In the genomic region with DNA sequence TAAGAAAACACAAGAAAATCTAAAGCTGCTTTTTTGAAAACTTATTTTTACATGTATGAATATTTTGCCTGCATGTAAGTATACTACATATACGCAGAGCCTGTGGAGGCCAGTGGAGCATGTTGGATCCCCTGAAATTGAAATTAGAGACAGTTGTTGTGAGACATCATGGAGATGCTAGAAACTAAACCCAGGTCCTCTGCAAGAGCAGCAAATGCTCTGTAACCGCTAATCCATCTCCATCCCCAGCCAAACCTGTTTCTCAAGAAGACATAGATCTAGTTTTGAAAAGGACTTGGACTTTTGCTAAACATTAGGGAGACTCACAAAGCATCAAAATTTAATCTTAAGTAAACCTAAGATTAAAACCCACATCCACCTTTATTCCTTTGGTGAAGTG, we compare ENCODE assay signal across 17 mouse cellular contexts. TPM values are rescaled to one million over a fixed set of nuclear protein-coding genes. Genes with fewer than 3 reads are reported as not detected.
DNase-seq lines count a peak whose midpoint lies in the region; ATAC-seq lines count a peak whose summit lies in the region.
"Had no signal": no experiment of that assay in that cellular context is flagged by ENCODE, and none has a peak within 500 bp of the region (broad histone marks: within the 10 kb centered on the region; RNA-seq: fewer than 3 reads in every experiment).

No protein-coding gene starts in this region.

- H3K27ac ChIP-seq in midbrain, embryonic 11.5 days (ENCODE audit: low read depth, low read length): peak overlapping the region; percentile 42; the same call in 1 of the 2 replicates
- H3K27ac ChIP-seq in midbrain, embryonic 13.5 days: no peak overlapping the region
- peak overlapping the region; percentile 44 for H3K27ac ChIP-seq in forebrain, embryonic 13.5 days
- peak overlapping the region; percentile 49; the same call in 1 of the 2 replicates for H3K27ac ChIP-seq in stomach, embryonic 15.5 days
- H3K27ac ChIP-seq: kidney, postnatal 0 days had no signal

- no peak overlapping the region for H3K9ac ChIP-seq in midbrain, embryonic 11.5 days (ENCODE audit: low read length)
- H3K9ac ChIP-seq in midbrain, embryonic 13.5 days (replicated peaks): no peak overlapping the region
- no peak overlapping the region for H3K9ac ChIP-seq in forebrain, embryonic 13.5 days
- no peak overlapping the region for H3K9ac ChIP-seq in stomach, embryonic 15.5 days

- intact Hi-C loops in left cerebral cortex, postnatal 25 days (cut with DNase I): no loop called here

- no peak overlapping the region for H3K4me3 ChIP-seq in midbrain, embryonic 11.5 days (ENCODE audit: low read depth, low read length)
- H3K4me3 ChIP-seq in midbrain, embryonic 13.5 days (replicated peaks): no peak overlapping the region
- no peak overlapping the region for H3K4me3 ChIP-seq in forebrain, embryonic 13.5 days
- H3K4me3 ChIP-seq in stomach, embryonic 15.5 days (replicated peaks): no peak overlapping the region

- H3K36me3 ChIP-seq in midbrain, embryonic 11.5 days (ENCODE audit: control insufficient read depth, insufficient read depth, low read length): no peaks in the 10 kb centered on the region
- no peaks in the 10 kb centered on the region for H3K36me3 ChIP-seq in midbrain, embryonic 13.5 days
- H3K36me3 ChIP-seq in forebrain, embryonic 13.5 days (ENCODE audit: poor library complexity, severe bottlenecking): no peaks in the 10 kb centered on the region
- no peaks in the 10 kb centered on the region for H3K36me3 ChIP-seq in stomach, embryonic 15.5 days

- H3K4me1 ChIP-seq in midbrain, embryonic 11.5 days (ENCODE audit: control insufficient read depth, insufficient read depth, low read length): peaks cover 23% of the 10 kb centered on the region
- peaks cover 17% of the 10 kb centered on the region for H3K4me1 ChIP-seq in midbrain, embryonic 13.5 days (replicated peaks)
- peaks cover 30% of the 10 kb centered on the region for H3K4me1 ChIP-seq in forebrain, embryonic 13.5 days
- H3K4me1 ChIP-seq in stomach, embryonic 15.5 days: 0 out of 2 replicates have a peak, but pooled peaks cover 3% of the 10 kb centered on the region

- H3K4me2 ChIP-seq in midbrain, embryonic 11.5 days: no peak overlapping the region
- no peak overlapping the region for H3K4me2 ChIP-seq in midbrain, embryonic 13.5 days (replicated peaks)
- no peak overlapping the region for H3K4me2 ChIP-seq in forebrain, embryonic 13.5 days
- H3K4me2 ChIP-seq in stomach, embryonic 15.5 days: no peak overlapping the region

- H3K9me3 ChIP-seq in midbrain, embryonic 11.5 days (ENCODE audit: control insufficient read depth, low read length): no peaks in the 10 kb centered on the region
- H3K9me3 ChIP-seq in midbrain, embryonic 13.5 days: 0 out of 2 replicates have a peak, but pooled peaks cover 2% of the 10 kb centered on the region
- H3K9me3 ChIP-seq in forebrain, embryonic 13.5 days (replicated peaks): no peaks in the 10 kb centered on the region
- H3K9me3 ChIP-seq in stomach, embryonic 15.5 days: no peaks in the 10 kb centered on the region

- ATAC-seq in midbrain, embryonic 11.5 days (ENCODE audit: low FRiP score): peak; percentile 45; the same call in 1 of the 2 replicates
- no peak for ATAC-seq in midbrain, embryonic 13.5 days
- ATAC-seq in forebrain, embryonic 13.5 days: no peak
- no peak for ATAC-seq in stomach, embryonic 15.5 days (ENCODE audit: insufficient read depth, low FRiP score, low read depth)

- WGBS in midbrain, embryonic 11.5 days: 38% methylated on average over 2 of the region's 2 CpGs
- WGBS in midbrain, embryonic 13.5 days: 44% methylated on average over 2 of the region's 2 CpGs
- 34% methylated on average over 2 of the region's 2 CpGs for WGBS in forebrain, embryonic 13.5 days
- 73% methylated on average over 2 of the region's 2 CpGs for WGBS in stomach, embryonic 15.5 days

- no peaks in the 10 kb centered on the region for H3K27me3 ChIP-seq in midbrain, embryonic 11.5 days (ENCODE audit: control insufficient read depth, insufficient read depth, low read length)
- no peaks in the 10 kb centered on the region for H3K27me3 ChIP-seq in midbrain, embryonic 13.5 days
- H3K27me3 ChIP-seq in forebrain, embryonic 13.5 days: no peaks in the 10 kb centered on the region
- no peaks in the 10 kb centered on the region for H3K27me3 ChIP-seq in stomach, embryonic 15.5 days (replicated peaks)
- H3K27me3 ChIP-seq: CH12.LX had no signal

- DNase-seq in embryo, embryonic 10.5 days (ENCODE audit: low spot score): peak; percentile 17
- DNase-seq in embryo, embryonic 9.5 days (ENCODE audit: extremely low spot score): no peak
- peak; percentile 90 for DNase-seq in midbrain, embryonic 11.5 days (ENCODE audit: low spot score, missing footprints)
- no peak for DNase-seq in cerebellum, postnatal 14 days
- no peak for DNase-seq in left cerebral cortex, postnatal 25 days (ENCODE audit: low spot score in 2 of 2)
- DNase-seq: adrenal gland, postnatal 10 days; cerebellum, adult 18-20 months; gastrocnemius, postnatal 14 days; heart, postnatal 4 days; left cerebral cortex, postnatal 4 days; lung, postnatal 36 days; thymus, postnatal 25 days had no signal

RNA-seq across cellular contexts. Expression of gene Thbs1, which starts 49.3 kb away (rescaled TPM):
- 37.4 and 42.0 TPM in 2 replicates for polyA plus RNA-seq in midbrain, embryonic 11.5 days (2014; fragmentation: Nextera tagmentation; extraction: Ambion mirVana)
- 4.3 and 5.1 TPM in 2 replicates for polyA plus RNA-seq in midbrain, embryonic 13.5 days (2015; fragmentation: Nextera tagmentation; extraction: Ambion mirVana)
- 5.9 and 9.2 TPM in 2 replicates for polyA plus RNA-seq in forebrain, embryonic 13.5 days (2015; fragmentation: Nextera tagmentation; extraction: Ambion mirVana)
- polyA plus RNA-seq in stomach, embryonic 15.5 days (2015; fragmentation: Nextera tagmentation; extraction: Ambion mirVana): 51.2 and 53.3 TPM in 2 replicates
- 1 to 10 TPM; 2.0 to 2.2 TPM for total RNA-seq in left cerebral cortex, postnatal 25 days (2021)

Comparison
In these comparisons a context has a peak if more than half of its experiments do, and no peak if none do; other contexts are left out.
1. DNase-seq: peak in embryo, embryonic 10.5 days (single experiment) and midbrain, embryonic 11.5 days (single experiment); none in embryo, embryonic 9.5 days (single experiment), cerebellum, postnatal 14 days (0 of 2) and left cerebral cortex, postnatal 25 days (0 of 2).